Mouse (Mus musculus): ENCODE results near the gene Mettl3. TPM values are rescaled to one million over a fixed set of nuclear protein-coding genes. Genes with fewer than 3 reads are reported as not detected.

The Mettl3 gene
- polyA plus RNA-seq, 1 experiment from 2014 or later: 30.7 TPM

DNA sequence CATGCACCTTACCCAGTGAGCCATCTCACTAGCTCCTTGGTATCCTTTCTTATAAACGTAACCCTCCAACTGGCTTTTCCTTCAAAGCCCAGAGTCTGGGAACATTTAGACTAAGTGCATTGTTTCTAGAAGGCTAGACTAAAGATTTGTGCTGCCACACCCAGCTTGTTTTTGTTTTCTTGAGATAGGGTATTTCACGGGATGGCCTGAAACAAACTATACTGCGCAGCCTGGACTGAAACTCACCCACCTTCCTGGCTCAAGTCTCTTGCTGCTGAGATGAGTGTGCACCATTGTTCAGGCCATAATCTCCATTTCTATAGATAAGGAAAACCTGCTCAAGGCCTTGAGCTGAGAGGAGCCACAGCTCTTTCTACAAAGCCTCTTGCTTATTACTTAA is 20.7 kb downstream of the Mettl3 start:
- Histone ChIP-seq H3K27me3 (replicated peaks) (no peaks in the 10 kb centered on the region), H3K36me3 (peaks cover 36% of the 10 kb centered on the region), H3K4me2 (no peak overlapping the region), H3K9ac (no peak overlapping the region), H3K4me1 (replicated peaks) (peaks cover 13% of the 10 kb centered on the region), H3K9me3 (replicated peaks) (no peaks in the 10 kb centered on the region), H3K4me3 (no peak overlapping the region), H3K27ac (ENCODE audit: poor library complexity, severe bottlenecking) (no peak overlapping the region)
- 67% methylated on average over 3 of the region's 3 CpGs for WGBS
- no peak for ATAC-seq (ENCODE audit: insufficient number of reproducible peaks, low FRiP score)

DNA sequence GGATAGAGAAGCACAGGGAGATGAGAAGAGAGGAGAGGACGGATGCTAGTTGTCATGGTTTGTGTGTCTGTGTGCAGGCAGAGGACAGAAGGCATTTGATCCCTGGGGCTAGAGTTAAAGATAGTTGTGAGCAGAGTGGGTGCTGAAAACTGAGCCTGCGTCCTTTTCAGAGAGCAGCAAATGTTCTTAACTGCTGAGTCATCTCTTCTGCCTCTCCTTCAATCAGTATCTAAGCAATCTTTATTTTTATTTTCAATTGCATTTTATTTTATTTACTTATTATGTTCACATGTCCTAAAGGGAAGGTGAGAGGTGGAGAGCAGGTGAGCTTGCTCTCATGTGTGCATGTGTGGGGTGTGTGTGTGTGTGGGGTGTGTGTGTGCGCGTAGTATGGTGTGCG is 21.3 kb downstream of the Mettl3 start:
- ATAC-seq (ENCODE audit: insufficient number of reproducible peaks, low FRiP score): no peak

DNA sequence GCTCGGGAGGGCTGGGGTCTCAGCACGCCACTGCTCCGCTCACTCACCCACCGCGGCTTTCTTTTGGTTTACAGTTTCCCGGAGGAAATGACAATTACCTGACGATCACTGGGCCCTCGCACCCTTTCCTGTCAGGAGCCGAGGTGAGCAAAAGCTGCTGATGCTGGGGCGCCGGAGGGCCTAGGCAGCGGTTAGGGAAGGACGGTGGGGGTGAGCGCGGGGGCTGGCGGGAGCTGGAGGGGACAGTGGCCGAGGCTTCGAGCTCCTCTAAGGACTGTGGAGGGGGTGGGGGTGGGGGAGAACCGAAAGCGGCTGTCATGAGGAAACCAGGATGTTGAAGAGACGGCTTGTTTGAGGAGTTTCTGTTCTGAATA is 25.2 kb downstream of the Mettl3 start:
- H3K4me2 ChIP-seq: peak overlapping the region; percentile 83
- ATAC-seq (ENCODE audit: insufficient number of reproducible peaks, low FRiP score): peak; percentile 55
- WGBS: under 1% methylated on average over 21 of the region's 21 CpGs
- H3K27ac ChIP-seq (ENCODE audit: poor library complexity, severe bottlenecking): peak overlapping the region; percentile 77
- no peaks in the 10 kb centered on the region for H3K27me3 ChIP-seq (replicated peaks)
- H3K4me3 ChIP-seq: peak overlapping the region; percentile 99
- no peaks in the 10 kb centered on the region for H3K9me3 ChIP-seq (replicated peaks)
- H3K9ac ChIP-seq: peak overlapping the region; percentile 95
- peaks cover 12% of the 10 kb centered on the region for H3K36me3 ChIP-seq
- peaks cover 16% of the 10 kb centered on the region for H3K4me1 ChIP-seq (replicated peaks)

More for the DNA sequence above, 21.3 kb downstream of the Mettl3 start:
- Histone ChIP-seq H3K9me3 (replicated peaks) (no peaks in the 10 kb centered on the region), H3K4me1 (replicated peaks) (peaks cover 13% of the 10 kb centered on the region), H3K9ac (no peak overlapping the region), H3K4me2 (no peak overlapping the region), H3K27ac (ENCODE audit: poor library complexity, severe bottlenecking) (no peak overlapping the region), H3K4me3 (no peak overlapping the region), H3K27me3 (replicated peaks) (no peaks in the 10 kb centered on the region), H3K36me3 (peaks cover 30% of the 10 kb centered on the region)
- 92% methylated on average over 5 of the region's 5 CpGs for WGBS

DNA sequence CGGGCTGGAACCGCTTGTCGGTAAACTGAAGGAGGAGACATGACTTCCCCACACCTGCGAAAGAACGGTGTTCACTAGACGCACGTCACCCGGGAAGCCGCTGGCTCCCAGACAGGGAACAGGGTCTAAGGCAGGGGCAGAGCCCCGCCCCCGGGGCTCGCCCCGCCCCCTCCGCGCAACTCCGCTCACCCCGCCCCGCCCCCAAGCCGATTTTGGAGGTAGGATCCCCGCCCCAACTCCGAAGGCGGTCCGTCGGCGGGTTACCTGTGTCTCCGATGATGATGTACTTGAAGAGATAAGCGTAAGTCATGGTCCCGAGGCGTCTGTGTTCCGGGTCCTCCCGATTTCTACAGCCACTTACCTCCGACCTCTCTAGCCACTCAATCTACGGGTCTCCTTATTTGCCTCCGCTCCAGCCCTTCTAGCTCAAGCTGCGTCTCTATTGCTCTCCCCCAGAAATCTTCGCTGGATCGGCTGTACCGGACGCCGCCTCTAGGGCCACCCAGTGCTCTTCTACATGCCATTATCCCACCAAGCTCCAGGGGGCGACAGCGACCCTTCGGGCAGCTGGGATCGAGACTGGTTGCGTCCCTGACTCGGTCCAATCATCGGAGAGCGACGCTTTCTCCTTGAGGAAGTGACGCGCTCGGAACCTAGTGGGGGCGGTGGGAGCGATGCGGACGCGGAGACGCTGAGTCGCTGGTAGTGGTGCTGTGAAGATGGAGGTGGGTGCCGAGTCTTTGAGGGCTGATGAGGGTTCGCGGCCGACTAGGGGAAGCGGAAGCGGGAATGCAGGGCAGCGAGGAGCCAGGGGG is 25.8 kb downstream of the Mettl3 start, which contains the start of the genes Tox4 and Rab2b:
Gene Tox4 (plus strand): TSS at position 215 of the 815 bp plus-strand sequence.
Gene Rab2b (minus strand): TSS at position 614 of the 815 bp plus-strand sequence.
- peaks cover 17% of the 10 kb centered on the region for H3K36me3 ChIP-seq

DNA sequence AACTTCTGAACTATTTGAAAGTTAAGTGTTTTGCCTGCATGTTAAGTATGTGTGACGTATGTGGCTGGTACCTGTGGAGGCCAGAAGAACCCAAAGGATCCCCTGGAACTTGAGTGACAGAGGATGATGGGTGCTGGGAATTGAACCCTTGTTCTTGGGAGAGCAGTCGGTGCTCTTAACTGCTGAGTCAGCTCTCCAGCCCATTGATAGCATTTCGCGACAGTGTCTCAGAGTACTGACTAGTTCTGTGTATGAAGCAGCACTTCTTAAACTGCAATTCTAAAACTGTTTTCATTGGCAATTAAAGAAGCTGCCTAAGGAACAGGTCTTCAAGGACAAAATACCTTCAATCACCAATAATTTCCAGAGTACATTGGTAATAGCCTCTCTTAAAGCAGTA is 27.7 kb downstream of the Mettl3 start:
- no peaks in the 10 kb centered on the region for H3K27me3 ChIP-seq (replicated peaks)
- 85% methylated on average over 4 of the region's 4 CpGs for WGBS

More for the DNA sequence above, 25.8 kb downstream of the Mettl3 start, which contains the start of the genes Tox4 and Rab2b:
- Histone ChIP-seq H3K27ac (ENCODE audit: poor library complexity, severe bottlenecking) (peak within 1 kb of the TSS; percentile 77), H3K4me1 (replicated peaks) (peaks cover 15% of the 10 kb centered on the region), H3K27me3 (replicated peaks) (no peaks in the 10 kb centered on the region), H3K4me2 (peak within 1 kb of the TSS; percentile 83), H3K9ac (peak within 1 kb of the TSS; percentile 95), H3K4me3 (peak within 1 kb of the TSS; percentile 99), H3K9me3 (replicated peaks) (no peaks in the 10 kb centered on the region)
- peak; percentile 95 for ATAC-seq (ENCODE audit: insufficient number of reproducible peaks, low FRiP score)
- WGBS: under 1% methylated on average over 66 of the region's 66 CpGs

DNA sequence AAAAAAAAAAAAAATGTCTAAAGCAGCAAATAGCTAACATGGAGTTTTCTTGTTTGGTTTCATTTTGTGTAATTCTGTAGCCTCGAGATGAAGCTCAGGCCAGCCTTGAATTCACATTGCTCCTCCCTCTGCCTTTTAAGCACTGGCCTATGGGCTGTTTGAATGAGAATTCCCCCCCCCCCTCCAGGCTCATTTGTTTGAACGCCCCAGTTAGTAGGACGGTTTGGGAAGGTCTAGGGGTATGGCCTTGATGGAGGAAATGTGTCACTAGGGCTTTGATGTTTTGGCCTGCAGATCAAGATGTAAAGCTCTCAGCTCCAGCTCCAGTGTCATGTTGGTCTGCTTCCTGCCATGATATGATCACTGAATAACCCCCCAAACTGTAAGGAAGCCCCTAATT is 32.1 kb downstream of the Mettl3 start:
- Histone ChIP-seq H3K36me3 (peaks cover 38% of the 10 kb centered on the region), H3K4me2 (no peak overlapping the region), H3K9me3 (replicated peaks) (no peaks in the 10 kb centered on the region), H3K27ac (ENCODE audit: poor library complexity, severe bottlenecking) (no peak overlapping the region), H3K4me1 (replicated peaks) (no peaks in the 10 kb centered on the region), H3K9ac (no peak overlapping the region), H3K27me3 (replicated peaks) (no peaks in the 10 kb centered on the region), H3K4me3 (no peak overlapping the region)
- 75% methylated on average over 3 of the region's 3 CpGs for WGBS
- ATAC-seq (ENCODE audit: insufficient number of reproducible peaks, low FRiP score): no peak

More for the DNA sequence above, 27.7 kb downstream of the Mettl3 start:
- no peak overlapping the region for H3K4me3 ChIP-seq
- H3K36me3 ChIP-seq: peaks cover 23% of the 10 kb centered on the region
- H3K9me3 ChIP-seq (replicated peaks): no peaks in the 10 kb centered on the region
- no peak overlapping the region for H3K9ac ChIP-seq
- no peak overlapping the region for H3K4me2 ChIP-seq
- ATAC-seq (ENCODE audit: insufficient number of reproducible peaks, low FRiP score): no peak
- peaks cover 10% of the 10 kb centered on the region for H3K4me1 ChIP-seq (replicated peaks)
- H3K27ac ChIP-seq (ENCODE audit: poor library complexity, severe bottlenecking): no peak overlapping the region

DNA sequence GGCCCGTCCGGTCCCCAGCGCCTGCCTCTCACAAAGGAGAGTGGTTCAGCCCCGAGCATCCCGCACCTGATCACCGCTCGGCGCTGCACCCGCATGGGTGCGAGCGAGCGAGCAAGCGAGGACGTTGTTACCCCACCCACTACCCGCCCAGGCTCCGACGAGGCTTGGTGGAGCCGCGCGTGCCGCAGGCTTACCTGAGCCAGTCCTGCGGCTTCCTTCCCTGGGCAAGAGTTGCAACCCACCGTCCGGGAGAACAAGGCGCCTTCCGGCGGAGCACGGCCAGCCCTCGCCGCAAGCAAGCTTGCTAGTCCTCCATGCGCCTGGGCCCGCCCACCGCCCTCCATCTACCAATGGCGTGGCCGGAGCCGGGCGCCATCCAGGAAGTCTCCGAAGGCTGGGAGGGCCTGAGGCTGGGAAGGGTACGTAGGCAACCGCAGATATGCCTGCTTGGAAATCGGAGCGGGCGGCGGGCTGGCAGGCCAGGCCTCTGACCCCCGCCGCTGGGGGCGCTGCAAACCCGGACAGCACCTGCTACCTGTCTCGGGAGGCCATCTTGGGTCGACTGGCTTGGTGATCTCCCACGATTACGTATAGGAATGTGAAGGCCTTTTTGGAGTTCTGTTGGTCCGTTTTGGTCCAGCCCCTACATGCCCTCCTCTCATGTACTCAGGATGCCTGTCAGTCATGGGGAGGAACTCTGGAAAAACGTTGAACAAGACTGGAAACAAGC is 47.3 kb downstream of the Mettl3 start, which contains the start of gene Chd8:
Gene Chd8 (minus strand): TSS at position 297 of the 730 bp plus-strand sequence.
- Histone ChIP-seq H3K9ac (peak within 1 kb of the TSS; percentile 93), H3K4me3 (peak within 1 kb of the TSS; percentile 79)

DNA sequence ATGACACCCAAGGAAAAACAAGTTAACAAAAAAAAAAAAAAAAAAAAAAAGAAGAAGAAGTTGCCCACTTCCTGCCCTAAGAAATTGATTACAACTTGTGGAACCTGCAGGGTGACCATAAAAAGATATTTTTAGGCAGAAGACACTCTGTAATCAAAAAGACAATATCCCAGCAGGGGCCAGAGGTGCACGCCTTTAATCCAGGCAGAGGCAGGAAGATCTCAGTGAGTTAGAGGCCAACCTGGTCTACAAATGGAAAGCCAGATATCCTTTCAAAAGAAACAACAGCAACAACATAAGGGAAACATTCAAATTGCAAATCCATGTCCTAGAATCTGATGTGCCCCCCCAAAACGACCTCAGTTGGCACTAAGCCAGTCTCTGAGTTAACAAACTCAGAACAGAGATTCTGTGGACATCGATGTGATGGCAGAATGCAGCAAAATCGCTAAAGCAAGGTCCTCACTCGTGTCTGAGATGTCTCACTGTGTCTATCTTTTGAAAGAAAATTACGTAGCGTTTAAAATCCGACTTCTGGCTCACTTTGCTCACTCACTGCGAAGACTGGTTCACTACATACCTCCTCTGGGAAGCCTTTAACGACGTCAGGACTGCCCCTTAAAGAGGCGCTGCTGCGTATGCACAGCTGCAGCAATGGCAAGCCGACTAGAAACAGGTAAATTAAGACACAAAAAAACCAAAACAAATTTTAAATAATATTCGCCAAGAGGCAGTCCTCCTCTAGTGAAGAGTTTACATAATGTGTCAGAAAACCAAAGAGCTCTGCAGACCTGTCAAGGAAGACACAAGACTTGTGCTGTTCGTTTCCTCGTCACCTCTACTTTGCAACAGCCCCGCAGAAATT is 48.4 kb downstream of the Mettl3 start:
- H3K4me3 ChIP-seq: peak overlapping the region; percentile 79
- no peak for ATAC-seq (ENCODE audit: insufficient number of reproducible peaks, low FRiP score)
- H3K4me1 ChIP-seq (replicated peaks): peaks cover 10% of the 10 kb centered on the region
- H3K4me2 ChIP-seq: peak overlapping the region; percentile 73
- WGBS: 7% methylated on average over 18 of the region's 18 CpGs
- H3K9me3 ChIP-seq (replicated peaks): no peaks in the 10 kb centered on the region
- H3K27ac ChIP-seq (ENCODE audit: poor library complexity, severe bottlenecking): peak overlapping the region; percentile 95
- no peaks in the 10 kb centered on the region for H3K27me3 ChIP-seq (replicated peaks)
- H3K9ac ChIP-seq: peak overlapping the region; percentile 93
- H3K36me3 ChIP-seq: no peaks in the 10 kb centered on the region; the same call in 1 of the 2 replicates

More for the DNA sequence above, 47.3 kb downstream of the Mettl3 start, which contains the start of gene Chd8:
- H3K4me1 ChIP-seq (replicated peaks): peaks cover 10% of the 10 kb centered on the region
- H3K27ac ChIP-seq (ENCODE audit: poor library complexity, severe bottlenecking): peak within 1 kb of the TSS; percentile 95
- under 1% methylated on average over 54 of the region's 54 CpGs for WGBS
- H3K9me3 ChIP-seq (replicated peaks): no peaks in the 10 kb centered on the region
- H3K36me3 ChIP-seq: 0 out of 2 replicates have a peak, but pooled peaks cover 2% of the 10 kb centered on the region
- H3K4me2 ChIP-seq: peak within 1 kb of the TSS; percentile 73
- no peaks in the 10 kb centered on the region for H3K27me3 ChIP-seq (replicated peaks)
- ATAC-seq (ENCODE audit: insufficient number of reproducible peaks, low FRiP score): peak; percentile 100

DNA sequence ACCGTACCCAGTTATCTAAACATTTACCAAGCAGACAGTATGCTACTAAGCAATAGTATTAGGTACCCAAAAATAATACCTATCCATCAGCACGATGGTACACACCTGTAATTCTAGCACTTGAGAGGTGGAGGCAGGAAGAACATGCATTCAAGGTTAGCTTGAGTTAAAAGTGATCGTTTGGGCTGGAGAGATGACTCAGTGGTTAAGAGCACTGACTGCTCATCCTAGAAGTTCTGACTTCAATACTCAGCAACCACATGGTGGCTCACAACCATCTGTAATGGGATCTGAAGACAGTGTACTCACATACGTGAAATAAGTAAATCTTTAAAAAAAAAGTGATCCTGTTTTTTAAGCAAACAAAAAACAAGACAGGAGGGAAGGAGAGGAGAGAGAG is 58.8 kb downstream of the Mettl3 start:
- H3K9me3 ChIP-seq (replicated peaks): no peaks in the 10 kb centered on the region
- H3K9ac ChIP-seq: no peak overlapping the region
- no peak overlapping the region for H3K4me3 ChIP-seq
- no peaks in the 10 kb centered on the region for H3K27me3 ChIP-seq (replicated peaks)
- H3K4me2 ChIP-seq: no peak overlapping the region
- 75% methylated on average over 4 of the region's 4 CpGs for WGBS
- H3K27ac ChIP-seq (ENCODE audit: poor library complexity, severe bottlenecking): no peak overlapping the region
- no peaks in the 10 kb centered on the region for H3K36me3 ChIP-seq
- H3K4me1 ChIP-seq (replicated peaks): peaks cover 24% of the 10 kb centered on the region
- no peak for ATAC-seq (ENCODE audit: insufficient number of reproducible peaks, low FRiP score)
